Mouse (Mus musculus) embryo, embryonic 11.5 days (tissue): Measurements from ENCODE around the gene Dennd5b.

Experiments used
- DNase-seq: peaks from one replicate; pipeline ENCODE4 v3.0.0-alpha.2; 2012; ENCODE audit warnings: low read depth, low spot score

Gene Dennd5b

GRCm38 (mm10) chr6:149101943-149102243, 413 bp upstream of the Dennd5b start:
- no peak for DNase-seq

GRCm38 (mm10) chr6:149100174-149101075, 1.1 kb downstream of the Dennd5b start:
- DNase-seq, result peak; percentile 42

GRCm38 (mm10) chr6:149098993-149099392, 2.5 kb downstream of the Dennd5b start:
- DNase-seq, result no peak

GRCm38 (mm10) chr6:149097276-149097675, 4.2 kb downstream of the Dennd5b start:
- DNase-seq, result no peak

GRCm38 (mm10) chr6:149096233-149096632, 5.2 kb downstream of the Dennd5b start:
- no peak for DNase-seq

- no peak for DNase-seq
These were observed 6.1 kb downstream of the Dennd5b start for GRCm38 (mm10) chr6:149095389-149095788.

- no peak for DNase-seq
These were observed 6.9 kb downstream of the Dennd5b start for GRCm38 (mm10) chr6:149094555-149094954.

- DNase-seq, result peak; percentile 14
These were observed 8.0 kb downstream of the Dennd5b start for GRCm38 (mm10) chr6:149093465-149093864.

- no peak for DNase-seq
These were observed 9.1 kb downstream of the Dennd5b start for GRCm38 (mm10) chr6:149092406-149092805.

- DNase-seq, result no peak
These were observed 24.2 kb downstream of the Dennd5b start for GRCm38 (mm10) chr6:149077136-149077808.

GRCm38 (mm10) chr6:149073854-149074253, 27.6 kb downstream of the Dennd5b start:
- DNase-seq, result no peak

GRCm38 (mm10) chr6:149072873-149073272, 28.6 kb downstream of the Dennd5b start:
- no peak for DNase-seq

- DNase-seq, result no peak
These were observed 30.8 kb downstream of the Dennd5b start for GRCm38 (mm10) chr6:149070592-149071124.

- no peak for DNase-seq
These were observed 38.1 kb downstream of the Dennd5b start for GRCm38 (mm10) chr6:149063382-149063781.

GRCm38 (mm10) chr6:149060670-149061387, 40.7 kb downstream of the Dennd5b start:
- no peak for DNase-seq

- no peak for DNase-seq
These were observed 43.5 kb downstream of the Dennd5b start for GRCm38 (mm10) chr6:149057947-149058391.

- no peak for DNase-seq
These were observed 46.7 kb downstream of the Dennd5b start for GRCm38 (mm10) chr6:149054780-149055179.

- DNase-seq, result no peak
These were observed 50.3 kb downstream of the Dennd5b start for GRCm38 (mm10) chr6:149050978-149051723.

- DNase-seq, result no peak
These were observed 61.4 kb downstream of the Dennd5b start for GRCm38 (mm10) chr6:149040099-149040498.

GRCm38 (mm10) chr6:149032198-149032597, 69.3 kb downstream of the Dennd5b start:
- DNase-seq, result no peak

- DNase-seq, result no peak
These were observed 70.1 kb downstream of the Dennd5b start for GRCm38 (mm10) chr6:149031377-149031776.
